Comparison of ENCODE assay signal across 7 mouse cellular contexts in the genomic region with DNA sequence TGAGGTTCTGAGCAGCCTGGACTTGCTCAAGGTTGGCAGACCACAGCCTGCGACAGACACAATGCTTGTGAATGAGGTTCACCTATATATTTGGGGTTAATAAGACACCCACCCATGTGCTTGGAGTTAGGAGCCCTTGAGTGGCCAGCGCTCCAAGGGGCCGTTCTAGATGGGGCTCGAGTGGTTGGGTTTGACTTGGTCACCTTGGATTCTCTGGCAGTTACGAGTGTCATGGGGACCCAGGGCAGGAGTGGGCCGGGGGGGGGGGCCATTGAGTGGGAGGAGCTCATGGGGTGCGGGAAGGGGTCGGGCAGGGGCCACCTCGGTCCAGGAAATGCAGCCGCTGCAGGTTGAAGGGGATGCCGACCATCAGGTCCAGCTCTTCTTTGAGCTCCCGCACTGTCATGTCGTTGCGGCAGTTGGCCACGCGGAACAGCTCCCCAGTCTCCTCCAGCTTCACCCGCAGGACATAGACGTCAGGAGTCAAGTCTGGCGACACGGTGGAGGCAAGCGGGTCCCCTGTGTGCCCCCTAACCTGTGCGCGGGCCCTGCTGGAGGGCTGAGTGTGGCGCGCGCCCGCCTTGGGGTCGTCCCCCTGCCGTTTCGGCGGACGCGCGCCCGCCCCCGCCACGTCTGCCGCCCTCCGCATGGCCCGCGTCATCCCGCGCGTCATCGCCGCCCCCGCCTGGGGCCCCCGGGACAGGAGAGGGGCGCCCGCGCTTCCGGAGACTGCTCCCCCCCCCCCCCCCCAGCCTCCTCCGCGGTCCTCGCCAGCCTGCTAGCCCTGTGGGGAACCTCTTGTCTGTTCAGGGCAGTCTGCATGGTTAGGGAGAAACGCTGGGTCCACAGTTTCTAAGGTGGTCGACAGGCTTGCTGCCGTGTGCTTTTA. TPM values are rescaled to one million over a fixed set of nuclear protein-coding genes. Genes with fewer than 3 reads are reported as not detected.
DNase-seq lines count a peak whose midpoint lies in the region; ATAC-seq lines count a peak whose summit lies in the region.

TSS of gene Ankrd60 (minus strand) at position 697 of the 889 bp plus-strand sequence.

- peak; percentile 73 for ATAC-seq in lung, embryonic 16.5 days (ENCODE audit: low read depth)
- ATAC-seq in embryonic facial prominence, embryonic 11.5 days (replicated peaks; ENCODE audit: insufficient number of reproducible peaks, low FRiP score, low TSS enrichment, low read depth), result peak; percentile 73; the same call in 1 of the 2 replicates
- ATAC-seq in midbrain, embryonic 12.5 days (ENCODE audit: low FRiP score, low read depth), result peak; percentile 79
- peak; percentile 68 for ATAC-seq in stomach, embryonic 16.5 days (ENCODE audit: insufficient read depth, low FRiP score)

- no peak within 1 kb of the TSS for H3K27ac ChIP-seq in lung, embryonic 16.5 days (ENCODE audit: low read length)
- H3K27ac ChIP-seq in embryonic facial prominence, embryonic 11.5 days (replicated peaks; ENCODE audit: low read depth, low read length), result no peak within 1 kb of the TSS
- H3K27ac ChIP-seq in midbrain, embryonic 12.5 days (replicated peaks), result no peak within 1 kb of the TSS
- no peak within 1 kb of the TSS for H3K27ac ChIP-seq in stomach, embryonic 16.5 days (ENCODE audit: low read length)

- H3K9ac ChIP-seq in lung, embryonic 16.5 days (ENCODE audit: low read length), result peak within 1 kb of the TSS; percentile 58
- peak within 1 kb of the TSS; percentile 57 for H3K9ac ChIP-seq in embryonic facial prominence, embryonic 11.5 days (replicated peaks; ENCODE audit: low read length)
- peak within 1 kb of the TSS; percentile 59 for H3K9ac ChIP-seq in midbrain, embryonic 12.5 days (replicated peaks)
- peak within 1 kb of the TSS; percentile 56 for H3K9ac ChIP-seq in stomach, embryonic 16.5 days (ENCODE audit: low read length)

- H3K36me3 ChIP-seq in lung, embryonic 16.5 days (ENCODE audit: control insufficient read depth, insufficient read depth, low read length), result no peaks in the 10 kb centered on the region
- H3K36me3 ChIP-seq in embryonic facial prominence, embryonic 11.5 days (replicated peaks; ENCODE audit: control insufficient read depth, insufficient read depth, low read depth, low read length), result no peaks in the 10 kb centered on the region
- no peaks in the 10 kb centered on the region for H3K36me3 ChIP-seq in midbrain, embryonic 12.5 days
- H3K36me3 ChIP-seq in stomach, embryonic 16.5 days (ENCODE audit: control insufficient read depth, insufficient read depth, low read length), result no peaks in the 10 kb centered on the region

- H3K4me1 ChIP-seq in lung, embryonic 16.5 days (replicated peaks; ENCODE audit: control insufficient read depth, insufficient read depth, low read length), result no peaks in the 10 kb centered on the region; the same call in 1 of the 2 replicates
- peaks cover 2% of the 10 kb centered on the region; the same call in 1 of the 2 replicates for H3K4me1 ChIP-seq in embryonic facial prominence, embryonic 11.5 days (ENCODE audit: control insufficient read depth, insufficient read depth, low read length)
- peaks cover 11% of the 10 kb centered on the region for H3K4me1 ChIP-seq in midbrain, embryonic 12.5 days
- H3K4me1 ChIP-seq in stomach, embryonic 16.5 days (ENCODE audit: control insufficient read depth, insufficient read depth, low read length), result peaks cover 4% of the 10 kb centered on the region; the same call in 1 of the 2 replicates

- DNase-seq in lung, adult 18-20 months, result no peak
- DNase-seq in embryonic facial prominence, embryonic 11.5 days (ENCODE audit: low spot score), result peak; percentile 50
- peak; percentile 90 for DNase-seq in induced T-regulatory cell, adult 2 months (ENCODE audit: low read depth)
- DNase-seq in c-Kit-positive CD71-positive TER-119-positive erythroid progenitor cells, embryonic 14.5 days (ENCODE audit: low spot score), result no peak

- peak within 1 kb of the TSS; percentile 79 for H3K4me2 ChIP-seq in lung, embryonic 16.5 days (ENCODE audit: low read depth, low read length)
- peak within 1 kb of the TSS; percentile 97 for H3K4me2 ChIP-seq in embryonic facial prominence, embryonic 11.5 days (ENCODE audit: low read depth, low read length)
- peak within 1 kb of the TSS; percentile 95 for H3K4me2 ChIP-seq in midbrain, embryonic 12.5 days (replicated peaks)
- H3K4me2 ChIP-seq in stomach, embryonic 16.5 days (ENCODE audit: low read depth, low read length), result peak within 1 kb of the TSS; percentile 67

- H3K9me3 ChIP-seq in lung, embryonic 16.5 days (ENCODE audit: control insufficient read depth, low read length), result no peaks in the 10 kb centered on the region
- no peaks in the 10 kb centered on the region for H3K9me3 ChIP-seq in embryonic facial prominence, embryonic 11.5 days (replicated peaks; ENCODE audit: control insufficient read depth, low read length)
- no peaks in the 10 kb centered on the region for H3K9me3 ChIP-seq in midbrain, embryonic 12.5 days
- H3K9me3 ChIP-seq in stomach, embryonic 16.5 days (replicated peaks; ENCODE audit: control insufficient read depth, low read length), result no peaks in the 10 kb centered on the region

- WGBS in lung, embryonic 16.5 days, result 8% methylated on average over 45 of the region's 58 CpGs
- 14% methylated on average over 36 of the region's 58 CpGs for WGBS in embryonic facial prominence, embryonic 11.5 days
- 12% methylated on average over 45 of the region's 58 CpGs for WGBS in midbrain, embryonic 12.5 days
- WGBS in stomach, embryonic 16.5 days, result 9% methylated on average over 56 of the region's 58 CpGs

- H3K27me3 ChIP-seq in lung, embryonic 16.5 days (ENCODE audit: control insufficient read depth, insufficient read depth, low read depth, low read length), result peaks cover 9% of the 10 kb centered on the region
- no peaks in the 10 kb centered on the region for H3K27me3 ChIP-seq in embryonic facial prominence, embryonic 11.5 days (ENCODE audit: control insufficient read depth, insufficient read depth, low read length)
- H3K27me3 ChIP-seq in midbrain, embryonic 12.5 days, result peaks cover 17% of the 10 kb centered on the region
- H3K27me3 ChIP-seq in stomach, embryonic 16.5 days (ENCODE audit: control insufficient read depth, insufficient read depth, low read length), result peaks cover 16% of the 10 kb centered on the region; the same call in 1 of the 2 replicates

- peak within 1 kb of the TSS; percentile 50 for H3K4me3 ChIP-seq in lung, embryonic 16.5 days (ENCODE audit: low read length)
- H3K4me3 ChIP-seq in embryonic facial prominence, embryonic 11.5 days (ENCODE audit: low read depth, low read length), result peak within 1 kb of the TSS; percentile 47
- peak within 1 kb of the TSS; percentile 48 for H3K4me3 ChIP-seq in midbrain, embryonic 12.5 days
- peak within 1 kb of the TSS; percentile 45 for H3K4me3 ChIP-seq in stomach, embryonic 16.5 days (replicated peaks; ENCODE audit: low read length)

RNA-seq across cellular contexts. Expression of gene Ankrd60, which starts in this region (rescaled TPM):
- not detected in 2 replicates for polyA plus RNA-seq in lung, embryonic 16.5 days (2015; fragmentation: Nextera tagmentation; extraction: Ambion mirVana)
- not detected in 2 replicates for polyA plus RNA-seq in embryonic facial prominence, embryonic 11.5 days (2014; fragmentation: Nextera tagmentation; extraction: Ambion mirVana)
- not detected in 2 replicates for polyA plus RNA-seq in midbrain, embryonic 12.5 days (2016; fragmentation: Nextera tagmentation; extraction: Ambion mirVana)
- not detected in 2 replicates for polyA plus RNA-seq in stomach, embryonic 16.5 days (2015; fragmentation: Nextera tagmentation; extraction: Ambion mirVana)

Comparison
In these comparisons a context has a peak if more than half of its experiments do, and no peak if none do; other contexts are left out.
1. Peak in ATAC-seq, H3K4me3 ChIP-seq, H3K9ac ChIP-seq and H3K4me2 ChIP-seq in lung, embryonic 16.5 days; RNA of the gene not detected or under 1 TPM.
2. Peak in DNase-seq, ATAC-seq, H3K4me3 ChIP-seq, H3K9ac ChIP-seq and H3K4me2 ChIP-seq in embryonic facial prominence, embryonic 11.5 days; RNA of the gene not detected or under 1 TPM.
3. Peak in ATAC-seq, H3K4me3 ChIP-seq, H3K9ac ChIP-seq and H3K4me2 ChIP-seq in midbrain, embryonic 12.5 days; RNA of the gene not detected or under 1 TPM.
4. Peak in ATAC-seq, H3K4me3 ChIP-seq, H3K9ac ChIP-seq and H3K4me2 ChIP-seq in stomach, embryonic 16.5 days; RNA of the gene not detected or under 1 TPM.